Mouse (Mus musculus) neural tube, embryonic 12.5 days (tissue): ENCODE measurements around the gene Sez6l. TPM values are rescaled to one million over a fixed set of nuclear protein-coding genes. Genes with fewer than 3 reads are reported as not detected.
"Not testable (repeated sequence)": the region's sequence is repeated elsewhere in the genome, so short reads cannot be mapped to it uniquely, and the experiment has no call there.

Experiments used
- ATAC-seq: fragments of 200-750 bp; cut with Nextera tagmentation; 2 replicates; pipeline ENCODE4 v1.8.0; 2017; ENCODE audit warnings: low read depth, mild to moderate bottlenecking, moderate TSS enrichment, moderate library complexity; ENCODE audit not compliant: low FRiP score
- H3K27ac ChIP-seq: fragments of 300-500 bp; sonication (generic); 2 replicates; pipeline ENCODE4 v1.5.1; 2016
- H3K27me3 ChIP-seq: fragments of 300-500 bp; sonication (generic); replicated peaks from 2 replicates; pipeline ENCODE4 v1.6.1; 2016; ENCODE audit warnings: mild to moderate bottlenecking
- H3K36me3 ChIP-seq: fragments of 300-500 bp; sonication (generic); 2 replicates; pipeline ENCODE4 v1.6.1; 2016; ENCODE audit warnings: mild to moderate bottlenecking
- H3K4me1 ChIP-seq: fragments of 300-500 bp; sonication (generic); 2 replicates; pipeline ENCODE4 v1.6.1; 2016
- H3K4me2 ChIP-seq: fragments of 300-500 bp; sonication (generic); replicated peaks from 2 replicates; pipeline ENCODE4 v1.6.1; 2016; ENCODE audit warnings: mild to moderate bottlenecking
- H3K4me3 ChIP-seq: fragments of 300-500 bp; sonication (generic); 2 replicates; pipeline ENCODE4 v1.5.1; 2016
- H3K9ac ChIP-seq: fragments of 300-500 bp; sonication (generic); 2 replicates; pipeline ENCODE4 v1.6.1; 2016; ENCODE audit warnings: mild to moderate bottlenecking
- H3K9me3 ChIP-seq: fragments of 300-500 bp; sonication (generic); 2 replicates; pipeline ENCODE4 v1.6.1; 2016; ENCODE audit warnings: mild to moderate bottlenecking
- WGBS: fragments of 180-500 bp; shearing (Covaris S2); methylation state at CpG from one replicate; pipeline ENCODE4 v1.1.7; 2016; 5-methylcytosine and 5-hydroxymethylcytosine counted together
- polyA plus RNA-seq: library from polyadenylated mRNA; unstranded; fragments of >200 nt; fragmentation: Nextera tagmentation; extraction: Ambion mirVana; gene quantifications from 2 replicates; pipeline ENCODE4 v1.2.1, GENCODE M21; 2016

Sez6l gene
- polyA plus RNA-seq, 1 experiment from 2014 or later, result 13.0 TPM

- no peak for ATAC-seq
- WGBS, result 67% methylated on average over 18 of the region's 18 CpGs
- H3K4me3 ChIP-seq, result no peak within 1 kb of the TSS
- no peak within 1 kb of the TSS for H3K9ac ChIP-seq
- no peak within 1 kb of the TSS for H3K4me2 ChIP-seq
- no peaks in the 10 kb centered on the region; the same call in 1 of the 2 replicates for H3K36me3 ChIP-seq
- no peaks in the 10 kb centered on the region for H3K9me3 ChIP-seq
- H3K4me1 ChIP-seq, result no peaks in the 10 kb centered on the region
- H3K27ac ChIP-seq, result no peak within 1 kb of the TSS
- no peaks in the 10 kb centered on the region for H3K27me3 ChIP-seq
These were observed 128.1 kb downstream of the Sez6l start, which contains the start of gene Gm6588 for GRCm38 (mm10) chr5:112448747-112449440. Gene Gm6588 (plus strand): TSS chr5:112449426.

GRCm38 (mm10) chr5:112438535-112438934 is 138.4 kb downstream of the Sez6l start:
- no peak overlapping the region for H3K9ac ChIP-seq
- H3K9me3 ChIP-seq, result no peaks in the 10 kb centered on the region

GRCm38 (mm10) chr5:112433004-112433403 is 144.0 kb downstream of the Sez6l start:
- Histone ChIP-seq H3K4me1 (peaks cover 5% of the 10 kb centered on the region), H3K4me3 (no peak overlapping the region), H3K36me3 (no peaks in the 10 kb centered on the region), H3K4me2 (0 out of 2 replicates have a peak overlapping the region, but pooled peaks have one; percentile 17), H3K27me3 (peaks cover 13% of the 10 kb centered on the region; the same call in 1 of the 2 replicates), H3K27ac (no peak overlapping the region), H3K9me3 (no peaks in the 10 kb centered on the region), H3K9ac (no peak overlapping the region)
- no peak for ATAC-seq
- WGBS, result 2% methylated on average over 8 of the region's 8 CpGs

More at GRCm38 (mm10) chr5:112438535-112438934, 138.4 kb downstream of the Sez6l start:
- Histone ChIP-seq H3K36me3 (no peaks in the 10 kb centered on the region), H3K4me2 (no peak overlapping the region), H3K4me3 (no peak overlapping the region), H3K27me3 (no peaks in the 10 kb centered on the region; the same call in 1 of the 2 replicates), H3K4me1 (no peaks in the 10 kb centered on the region), H3K27ac (no peak overlapping the region)
- WGBS, result 65% methylated on average over 10 of the region's 10 CpGs
- ATAC-seq, result no peak

- H3K4me1 ChIP-seq, result peaks cover 5% of the 10 kb centered on the region
- no peak overlapping the region for H3K4me2 ChIP-seq
- peaks cover 13% of the 10 kb centered on the region; the same call in 1 of the 2 replicates for H3K27me3 ChIP-seq
- H3K27ac ChIP-seq, result no peak overlapping the region
- WGBS, result 79% methylated on average over 5 of the region's 5 CpGs
- ATAC-seq, result no peak
- no peak overlapping the region for H3K4me3 ChIP-seq
- H3K36me3 ChIP-seq, result no peaks in the 10 kb centered on the region
- no peak overlapping the region for H3K9ac ChIP-seq
- no peaks in the 10 kb centered on the region for H3K9me3 ChIP-seq
These were observed 145.0 kb downstream of the Sez6l start for GRCm38 (mm10) chr5:112432033-112432432.

GRCm38 (mm10) chr5:112431120-112431775 is 145.7 kb downstream of the Sez6l start:
- no peaks in the 10 kb centered on the region for H3K9me3 ChIP-seq
- no peak overlapping the region for H3K4me3 ChIP-seq
- H3K27ac ChIP-seq, result no peak overlapping the region
- no peak for ATAC-seq
- 32% methylated on average over 14 of the region's 14 CpGs for WGBS
- H3K4me2 ChIP-seq, result no peak overlapping the region
- H3K36me3 ChIP-seq, result no peaks in the 10 kb centered on the region
- peaks cover 5% of the 10 kb centered on the region for H3K4me1 ChIP-seq
- no peak overlapping the region for H3K9ac ChIP-seq
- H3K27me3 ChIP-seq, result peaks cover 13% of the 10 kb centered on the region; the same call in 1 of the 2 replicates

GRCm38 (mm10) chr5:112428944-112429343 is 148.0 kb downstream of the Sez6l start:
- Histone ChIP-seq H3K4me3 (no peak overlapping the region), H3K4me2 (peak overlapping the region; percentile 47), H3K27me3 (peaks cover 13% of the 10 kb centered on the region; the same call in 1 of the 2 replicates), H3K36me3 (no peaks in the 10 kb centered on the region), H3K9me3 (no peaks in the 10 kb centered on the region), H3K4me1 (peaks cover 5% of the 10 kb centered on the region), H3K9ac (0 out of 2 replicates have a peak overlapping the region, but pooled peaks have one; percentile 26), H3K27ac (no peak overlapping the region)
- WGBS, result 14% methylated on average over 19 of the region's 19 CpGs
- peak; percentile 35; the same call in 1 of the 2 replicates for ATAC-seq

GRCm38 (mm10) chr5:112427283-112427682 is 149.7 kb downstream of the Sez6l start:
- H3K27me3 ChIP-seq, result peaks cover 17% of the 10 kb centered on the region; the same call in 1 of the 2 replicates
- no peak overlapping the region for H3K9ac ChIP-seq
- H3K4me3 ChIP-seq, result no peak overlapping the region
- peaks cover 5% of the 10 kb centered on the region for H3K4me1 ChIP-seq
- 46% methylated on average over 2 of the region's 2 CpGs for WGBS
- H3K9me3 ChIP-seq, result no peaks in the 10 kb centered on the region
- no peak overlapping the region for H3K4me2 ChIP-seq
- no peak for ATAC-seq
- no peak overlapping the region for H3K27ac ChIP-seq
- no peaks in the 10 kb centered on the region for H3K36me3 ChIP-seq

DNA sequence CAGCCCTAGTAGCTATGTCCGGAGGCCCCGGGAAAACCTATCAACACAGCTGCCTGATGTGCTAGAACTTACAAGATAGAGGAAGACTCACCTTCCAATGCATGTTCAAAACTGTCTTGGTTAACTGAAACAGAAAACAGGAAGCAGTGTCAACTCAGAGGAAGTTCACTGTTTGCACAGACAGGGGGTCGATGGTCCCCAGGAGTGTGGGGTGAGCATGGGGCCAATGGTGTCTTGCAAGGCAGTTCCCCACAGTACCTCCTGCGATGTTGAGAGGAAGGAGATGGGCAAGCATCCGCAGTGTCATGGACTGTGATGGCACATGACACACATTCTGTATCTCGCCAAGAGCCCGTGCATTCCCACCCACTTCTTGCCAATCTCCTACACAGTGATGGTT is 150.3 kb downstream of the Sez6l start:
- Histone ChIP-seq H3K36me3 (no peaks in the 10 kb centered on the region), H3K4me1 (peaks cover 4% of the 10 kb centered on the region), H3K27me3 (peaks cover 13% of the 10 kb centered on the region; the same call in 1 of the 2 replicates), H3K4me3 (no peak overlapping the region), H3K9ac (no peak overlapping the region), H3K4me2 (no peak overlapping the region), H3K27ac (no peak overlapping the region), H3K9me3 (no peaks in the 10 kb centered on the region)
- WGBS, result 89% methylated on average over 7 of the region's 7 CpGs
- no peak for ATAC-seq

DNA sequence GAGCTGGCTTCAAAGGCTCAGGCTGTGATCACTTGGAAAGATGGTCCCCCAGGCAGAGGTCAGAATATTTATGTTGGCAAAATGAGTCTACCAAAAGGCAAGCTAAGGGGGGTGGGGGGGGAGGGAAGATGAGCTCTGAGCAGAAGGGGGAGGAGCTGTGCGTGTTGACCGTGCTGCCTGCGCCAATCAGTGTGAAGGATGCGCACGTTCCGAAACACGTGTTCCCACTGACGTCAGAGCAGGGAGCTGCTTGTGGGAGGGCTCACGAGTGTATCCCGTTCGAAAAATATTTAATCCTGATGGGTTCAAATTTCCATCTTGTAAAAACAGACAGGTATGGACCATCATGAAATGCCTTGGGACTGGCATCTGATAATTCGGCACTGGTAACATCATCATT is 157.4 kb downstream of the Sez6l start:
- Histone ChIP-seq H3K4me2 (peak overlapping the region; percentile 38), H3K4me1 (no peaks in the 10 kb centered on the region), H3K27ac (no peak overlapping the region), H3K9me3 (no peaks in the 10 kb centered on the region), H3K36me3 (no peaks in the 10 kb centered on the region), H3K4me3 (no peak overlapping the region), H3K9ac (no peak overlapping the region), H3K27me3 (peaks cover 7% of the 10 kb centered on the region)
- WGBS, result 33% methylated on average over 12 of the region's 12 CpGs
- no peak for ATAC-seq

DNA sequence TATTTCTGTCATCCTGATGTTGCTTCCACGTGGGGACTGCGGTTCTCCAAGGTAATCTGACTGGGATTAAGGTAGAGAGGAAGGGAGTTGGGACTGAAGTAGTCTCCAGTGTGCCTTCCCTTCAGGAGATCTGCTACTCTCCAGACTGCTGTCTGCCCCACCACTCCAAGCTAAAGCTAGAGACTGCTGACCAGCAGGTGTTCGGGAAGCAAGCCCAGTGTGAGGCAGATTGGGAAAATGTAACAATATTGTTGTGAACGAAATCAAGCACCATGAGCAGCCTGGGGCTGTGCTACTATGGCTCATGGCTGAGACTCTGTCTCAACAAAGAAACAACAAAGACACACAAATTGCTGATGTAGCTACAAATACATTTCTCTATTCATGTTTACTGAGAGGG is 159.0 kb downstream of the Sez6l start:
- Histone ChIP-seq H3K4me3 (no peak overlapping the region), H3K27me3 (peaks cover 3% of the 10 kb centered on the region), H3K4me2 (no peak overlapping the region), H3K4me1 (no peaks in the 10 kb centered on the region), H3K27ac (no peak overlapping the region), H3K36me3 (no peaks in the 10 kb centered on the region), H3K9me3 (0 out of 2 replicates have a peak, but pooled peaks cover 2% of the 10 kb centered on the region), H3K9ac (no peak overlapping the region)
- no peak for ATAC-seq
- WGBS, result 59% methylated on average over 4 of the region's 4 CpGs

- H3K4me3 ChIP-seq, result no peak overlapping the region
- H3K27ac ChIP-seq, result peak overlapping the region; percentile 37; the same call in 1 of the 2 replicates
- peaks cover 6% of the 10 kb centered on the region for H3K4me1 ChIP-seq
- H3K27me3 ChIP-seq, result peaks cover 2% of the 10 kb centered on the region
- WGBS, result 44% methylated on average over 5 of the region's 5 CpGs
- H3K9me3 ChIP-seq, result 0 out of 2 replicates have a peak, but pooled peaks cover 2% of the 10 kb centered on the region
- no peak for ATAC-seq
- no peaks in the 10 kb centered on the region for H3K36me3 ChIP-seq
- H3K9ac ChIP-seq, result no peak overlapping the region
- H3K4me2 ChIP-seq, result 0 out of 2 replicates have a peak overlapping the region, but pooled peaks have one; percentile 7
These were observed 160.3 kb downstream of the Sez6l start for GRCm38 (mm10) chr5:112416673-112417072.

- ATAC-seq, H3K27me3 ChIP-seq, H3K9ac ChIP-seq, H3K4me2 ChIP-seq, H3K27ac ChIP-seq, H3K9me3 ChIP-seq, H3K36me3 ChIP-seq, H3K4me3 ChIP-seq: not testable (repeated sequence)
- H3K4me1 ChIP-seq, result peaks cover 15% of the 10 kb centered on the region
- 82% methylated on average over 4 of the region's 4 CpGs for WGBS
These were observed 164.2 kb downstream of the Sez6l start for GRCm38 (mm10) chr5:112412781-112413180.
